Mouse (Mus musculus) heart, postnatal 10 days (tissue): Measurements from ENCODE around the gene Upk1b. TPM values are rescaled to one million over a fixed set of nuclear protein-coding genes. Genes with fewer than 3 reads are reported as not detected.
A peak's percentile ranks its signal among the peaks of the same experiment; 100 is the strongest.
"Not testable (repeated sequence)": the region's sequence is repeated elsewhere in the genome, so short reads cannot be mapped to it uniquely, and the experiment has no call there.

Experiments used
- DNase-seq, 2 experiments: peaks; one replicate each; pipeline ENCODE4 v3.0.0; 2021
- intact Hi-C: fragments of 180-260 bp; cut with DNase I; formaldehyde crosslinking; loops from one replicate; pipeline ENCODE4 v1.15.1; 2025
- total RNA-seq, 2 experiments: library from RNA; stranded (reverse); gene quantifications; 2 replicates each; pipeline ENCODE4 v1.2.3; 2021

Gene Upk1b
- 1 to 10 TPM; 6.2 to 7.9 TPM for total RNA-seq

DNA sequence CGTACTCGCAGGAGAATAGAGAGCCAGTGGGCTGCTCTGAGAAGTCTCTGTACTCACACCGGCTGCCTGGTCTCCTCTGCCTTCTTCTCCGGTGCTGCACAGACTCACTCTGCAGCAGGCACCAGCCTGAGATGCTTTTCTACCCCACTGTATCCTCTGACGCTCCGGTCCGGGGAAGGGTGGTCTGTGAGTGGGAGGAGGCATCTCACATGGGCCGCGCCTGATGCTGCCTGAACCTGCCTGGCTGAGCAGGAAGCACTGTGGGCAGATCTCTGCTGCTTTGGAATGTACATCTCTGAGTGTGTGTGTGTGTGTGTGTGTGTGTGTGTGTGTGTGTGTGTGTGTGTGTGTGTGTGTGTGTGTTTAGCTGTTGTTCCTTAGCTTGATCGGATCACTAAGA is at the start of gene Upk1b:
Gene Upk1b (minus strand): TSS at position 238 of the 400 bp plus-strand sequence.
- no peak for DNase-seq
- intact Hi-C loops: no loop called here

DNA sequence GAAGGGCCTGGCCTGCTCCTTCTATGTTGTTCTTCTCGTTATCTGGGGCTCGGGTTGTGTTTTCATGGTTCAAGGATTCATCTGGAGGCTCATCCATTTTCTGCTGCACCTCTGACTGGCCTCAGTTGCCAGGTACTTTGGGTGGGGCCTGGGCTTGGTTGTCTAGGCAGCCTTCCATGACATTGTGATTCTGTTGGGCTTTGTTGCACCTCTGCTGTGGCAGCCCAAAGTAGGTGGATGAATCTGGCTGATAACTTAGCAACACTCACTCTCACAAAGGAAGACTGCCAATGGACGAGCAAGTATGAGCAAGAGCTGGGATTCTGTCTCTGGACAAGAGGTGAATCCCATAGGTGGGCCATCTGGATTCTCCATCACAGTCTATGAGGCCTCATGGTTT is 28.5 kb upstream of the Upk1b start, which contains the start of gene 4930435E12Rik:
Gene 4930435E12Rik (minus strand): TSS at position 101 of the 400 bp plus-strand sequence.
- intact Hi-C loops: no loop called here

GRCm38 (mm10) chr16:38812521-38812920 is 12.4 kb upstream of the Upk1b start:
- DNase-seq: peak; percentile 79 to 88

More for the DNA sequence above, 28.5 kb upstream of the Upk1b start, which contains the start of gene 4930435E12Rik:
- DNase-seq: no peak

DNA sequence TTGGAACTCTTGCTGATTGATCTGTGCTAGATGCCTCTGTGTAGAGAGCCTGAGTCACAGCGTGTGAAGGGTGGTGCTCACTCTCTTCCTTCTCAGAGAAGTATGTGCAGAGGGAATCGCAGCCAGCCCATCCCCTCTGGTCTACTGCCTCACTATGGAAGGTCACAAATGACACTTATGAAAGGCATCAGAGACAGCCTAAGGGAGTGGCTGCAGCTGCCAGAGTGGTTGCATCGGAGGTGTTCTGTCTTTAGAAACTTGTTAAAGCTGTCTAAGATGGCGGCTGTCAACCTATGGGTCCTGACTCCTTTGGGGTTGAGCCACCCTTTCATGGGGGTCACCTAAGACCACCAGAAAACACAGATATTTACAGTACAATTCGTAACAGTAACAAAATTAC is 10.1 kb upstream of the Upk1b start:
- DNase-seq: no peak
- intact Hi-C loops: loop anchor here (5.0 to 10.0 kb wide), 2 partner anchors 75 to 188 kb away; no protein-coding TSS in a partner anchor

More at GRCm38 (mm10) chr16:38812521-38812920, 12.4 kb upstream of the Upk1b start:
- intact Hi-C loops: loop anchor here (1.0 to 10.0 kb wide), 3 partner anchors 78 to 276 kb away; no protein-coding TSS in a partner anchor

GRCm38 (mm10) chr16:38807796-38808195 is 7.7 kb upstream of the Upk1b start:
- DNase-seq, intact Hi-C loops: not testable (repeated sequence)

DNA sequence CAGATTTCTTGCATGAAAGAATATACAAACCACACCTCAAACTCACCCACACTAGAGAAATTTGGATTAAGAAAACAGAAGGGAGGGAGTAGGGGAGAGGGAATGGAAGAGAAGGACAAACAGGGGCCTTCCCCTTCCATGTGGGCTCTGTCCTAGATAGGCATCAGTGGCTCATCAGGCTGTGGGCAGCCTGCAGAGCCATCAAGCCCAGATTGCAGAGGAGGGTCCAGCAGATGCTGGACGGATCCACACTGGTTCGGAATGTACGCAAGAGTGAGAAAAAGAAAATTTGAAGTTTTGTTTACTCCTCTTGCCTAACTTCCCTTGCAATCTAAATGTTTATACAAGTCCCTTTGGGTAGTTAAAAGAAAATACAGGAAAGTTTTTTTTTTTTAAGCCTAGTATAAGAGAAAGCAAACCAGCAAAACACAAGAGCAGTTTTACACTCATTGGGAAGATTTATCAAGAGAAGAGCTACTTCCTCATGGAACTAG is 1.1 kb downstream of the Upk1b start:
- intact Hi-C loops: no loop called here

GRCm38 (mm10) chr16:38793120-38793519 is 7.0 kb downstream of the Upk1b start:
- DNase-seq: peak in 1 of 2 experiments; percentile 15
- intact Hi-C loops: no loop called here

More for the DNA sequence above, 1.1 kb downstream of the Upk1b start:
- no peak for DNase-seq

- intact Hi-C loops: no loop called here
- DNase-seq: no peak
Measured at GRCm38 (mm10) chr16:38789966-38790365, 10.2 kb downstream of the Upk1b start.

DNA sequence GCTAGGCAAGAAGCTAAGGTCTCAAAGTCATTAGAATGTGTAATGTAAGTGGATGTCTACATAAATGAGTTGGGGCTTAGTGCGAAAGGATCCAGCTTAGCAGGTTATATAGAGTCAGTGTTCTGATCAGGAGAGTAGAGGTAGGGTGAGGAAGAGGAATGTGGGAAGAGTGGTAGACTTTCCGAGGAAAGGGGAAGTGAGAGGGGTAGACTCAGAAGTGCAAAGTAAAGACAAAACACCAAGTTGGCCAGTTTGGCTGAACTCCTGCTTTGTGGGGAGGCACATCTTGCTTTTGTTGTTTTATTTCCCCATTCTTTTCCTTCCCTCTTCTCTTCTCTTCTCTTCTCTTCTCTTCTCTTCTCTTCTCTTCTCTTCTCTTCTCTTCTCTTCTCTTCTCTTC is 11.1 kb downstream of the Upk1b start:
- intact Hi-C loops: no loop called here
- DNase-seq: no peak

DNA sequence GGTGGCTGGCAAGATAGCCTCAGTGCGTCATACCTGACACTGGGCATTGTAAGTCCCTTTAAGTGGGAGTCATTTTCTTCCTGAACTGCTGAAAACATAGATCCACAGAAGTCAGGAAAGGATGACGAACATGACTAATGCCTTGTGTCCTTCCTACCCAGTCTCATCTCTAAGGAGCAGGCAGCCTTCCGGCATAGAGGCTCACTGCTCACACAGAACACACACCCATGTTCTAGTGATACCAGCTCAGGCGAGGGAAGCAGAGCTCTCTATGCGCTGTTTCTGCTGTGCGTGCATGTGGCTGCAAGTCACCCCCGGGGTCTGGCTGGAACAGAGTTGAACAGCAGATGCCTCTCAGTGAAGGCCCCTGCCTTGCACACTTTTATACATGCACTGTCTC is 14.8 kb downstream of the Upk1b start:
- intact Hi-C loops: no loop called here

DNA sequence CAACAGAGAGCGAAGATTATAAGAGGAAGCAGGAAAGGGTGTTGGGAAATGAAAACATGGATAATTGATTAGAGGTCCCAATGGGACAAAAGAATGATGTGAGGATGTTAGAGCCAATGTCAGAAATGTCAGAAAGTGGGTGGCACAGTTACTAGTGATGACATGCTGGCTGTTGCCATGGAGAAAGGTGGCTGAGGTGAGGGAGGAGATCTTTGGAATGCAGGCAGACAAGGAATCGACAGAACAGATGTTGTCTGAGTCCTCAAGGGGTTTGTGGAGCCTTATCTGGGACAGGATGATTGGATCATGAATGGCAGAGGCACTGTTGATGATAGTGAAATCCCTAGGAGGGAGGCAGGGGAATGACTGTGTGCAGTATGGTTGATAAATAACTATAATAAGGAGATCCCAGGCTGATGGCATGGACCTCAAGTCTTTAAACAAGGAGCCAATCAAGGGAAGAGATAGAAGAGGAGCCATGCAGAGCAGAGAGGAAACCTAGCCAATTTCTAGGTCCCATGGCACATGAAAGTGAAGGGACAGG is 17.5 kb downstream of the Upk1b start:
- no peak for DNase-seq
- intact Hi-C loops: no loop called here

More for the DNA sequence above, 14.8 kb downstream of the Upk1b start:
- no peak for DNase-seq

- intact Hi-C loops: no loop called here
- no peak for DNase-seq
Measured at GRCm38 (mm10) chr16:38781946-38782345, 18.2 kb downstream of the Upk1b start.

DNA sequence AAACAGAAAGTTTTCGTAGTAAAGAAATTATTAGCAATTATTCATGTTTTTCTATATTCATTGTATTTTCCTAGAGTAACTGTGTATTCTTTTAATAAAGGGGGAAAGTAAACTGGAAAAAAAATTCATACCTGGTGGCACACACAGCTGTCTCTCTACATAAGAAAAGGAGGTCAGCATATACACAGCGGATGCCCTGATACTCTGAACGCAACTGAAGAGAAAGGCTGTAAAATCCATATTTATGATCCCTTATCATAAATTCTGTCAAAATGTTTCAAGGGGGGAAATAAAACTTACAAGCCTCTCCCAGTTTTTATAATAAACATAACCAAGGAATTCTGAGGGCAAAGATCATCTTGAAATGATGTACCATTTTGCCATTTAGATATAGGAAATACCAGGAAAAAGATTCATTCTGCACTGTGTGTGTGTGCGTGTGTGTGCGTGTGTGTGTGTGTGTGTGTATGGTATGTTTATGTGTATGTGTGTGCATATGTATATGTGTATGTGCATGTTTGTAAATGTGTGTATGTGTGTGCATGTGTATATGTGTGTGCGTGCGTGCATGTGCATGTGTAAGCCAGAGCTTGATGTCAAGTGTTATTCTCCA is 19.1 kb downstream of the Upk1b start:
- DNase-seq: no peak
- intact Hi-C loops: no loop called here

DNA sequence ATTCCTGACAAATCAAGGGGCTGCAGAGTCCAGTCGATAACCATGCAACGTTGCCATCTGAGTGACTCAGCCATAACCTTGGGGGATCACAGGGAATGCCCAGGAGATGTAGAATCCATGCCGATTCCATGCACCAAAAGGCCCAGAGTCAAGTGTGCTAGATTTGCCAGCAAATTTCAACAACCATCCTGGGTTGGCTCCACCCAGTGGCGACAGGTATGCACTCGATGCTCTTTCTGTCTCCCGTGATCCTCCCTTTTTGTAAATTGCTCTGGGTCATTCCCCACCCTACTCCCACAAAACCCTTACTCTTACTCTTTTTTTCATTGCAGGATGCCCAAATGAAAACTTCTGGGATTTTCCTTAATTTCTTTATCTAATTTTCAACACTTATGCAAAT is 23.8 kb downstream of the Upk1b start:
- intact Hi-C loops: no loop called here
- no peak for DNase-seq

- no peak for DNase-seq
- intact Hi-C loops: no loop called here
Measured at GRCm38 (mm10) chr16:38774964-38775746, 25.0 kb downstream of the Upk1b start.

DNA sequence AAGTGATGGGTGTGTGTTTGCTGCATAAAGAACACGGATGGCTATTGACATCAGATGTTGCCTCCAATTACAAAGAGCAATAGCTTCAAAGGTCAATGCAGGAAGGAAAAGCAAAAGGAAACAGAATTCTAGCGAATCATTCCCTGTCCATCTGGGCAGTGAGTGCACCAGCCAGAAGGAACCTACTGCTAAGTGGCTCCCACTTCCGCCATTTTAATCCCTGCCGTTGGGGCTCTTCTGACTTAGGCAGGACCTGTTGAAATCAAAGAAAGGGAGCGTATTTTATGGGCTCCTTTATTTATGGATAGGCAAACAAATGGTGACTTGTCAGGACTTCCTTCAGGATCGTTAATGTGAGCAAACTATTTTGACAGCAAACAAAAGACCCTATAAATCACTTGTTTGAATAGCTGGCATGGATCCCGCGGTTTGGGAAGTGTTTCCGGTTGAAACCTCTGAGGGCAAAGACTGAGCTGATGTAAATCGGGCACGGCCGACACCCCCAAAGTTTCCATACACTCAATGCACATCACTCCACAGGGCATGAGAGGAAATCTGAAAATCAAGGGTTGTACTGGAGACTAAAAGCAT is 27.1 kb downstream of the Upk1b start:
- DNase-seq: no peak
- intact Hi-C loops: no loop called here

DNA sequence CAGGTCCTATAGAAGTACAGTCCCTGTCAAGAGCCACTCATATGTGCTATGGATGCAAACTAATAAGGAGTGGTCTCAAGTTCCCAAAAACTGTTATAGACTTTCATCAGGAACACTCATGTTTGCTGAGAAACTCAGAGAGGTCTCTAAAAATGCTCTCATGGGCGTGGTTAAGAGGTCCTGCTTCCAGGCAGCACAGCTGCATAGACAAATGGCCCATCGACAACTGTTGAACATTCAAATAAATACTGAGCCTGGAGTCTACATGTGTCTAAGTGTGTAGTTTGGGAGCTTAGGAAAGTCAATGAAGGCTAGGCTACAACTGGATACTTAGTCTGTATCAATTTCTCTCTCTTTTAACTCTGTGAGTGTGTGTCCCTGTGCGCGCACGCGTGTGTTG is 29.0 kb downstream of the Upk1b start:
- DNase-seq: no peak
- intact Hi-C loops: no loop called here

GRCm38 (mm10) chr16:38769529-38769928 is 30.6 kb downstream of the Upk1b start:
- intact Hi-C loops: no loop called here
- no peak for DNase-seq

DNA sequence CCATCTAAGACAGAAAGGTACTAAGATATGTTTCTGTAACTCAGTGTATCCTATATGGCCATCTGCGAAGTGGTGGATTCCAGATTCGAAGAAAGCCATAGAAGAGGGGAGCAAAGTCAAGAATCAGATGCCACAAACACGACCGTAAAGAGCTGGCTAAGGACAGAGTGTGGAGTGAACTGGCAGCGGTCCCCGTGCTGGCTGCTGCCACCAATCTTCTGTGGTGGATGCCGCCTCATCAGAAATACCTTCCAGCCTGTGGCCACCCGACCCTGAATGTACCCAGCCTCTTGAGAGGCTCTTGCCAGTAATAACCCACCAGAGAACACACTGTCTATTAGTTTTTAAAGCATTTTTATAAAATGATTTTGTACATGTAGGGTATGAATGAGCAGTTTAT is 31.7 kb downstream of the Upk1b start:
- intact Hi-C loops: no loop called here
- no peak for DNase-seq

GRCm38 (mm10) chr16:38767761-38768160 is 32.4 kb downstream of the Upk1b start:
- DNase-seq: no peak
- intact Hi-C loops: no loop called here

DNA sequence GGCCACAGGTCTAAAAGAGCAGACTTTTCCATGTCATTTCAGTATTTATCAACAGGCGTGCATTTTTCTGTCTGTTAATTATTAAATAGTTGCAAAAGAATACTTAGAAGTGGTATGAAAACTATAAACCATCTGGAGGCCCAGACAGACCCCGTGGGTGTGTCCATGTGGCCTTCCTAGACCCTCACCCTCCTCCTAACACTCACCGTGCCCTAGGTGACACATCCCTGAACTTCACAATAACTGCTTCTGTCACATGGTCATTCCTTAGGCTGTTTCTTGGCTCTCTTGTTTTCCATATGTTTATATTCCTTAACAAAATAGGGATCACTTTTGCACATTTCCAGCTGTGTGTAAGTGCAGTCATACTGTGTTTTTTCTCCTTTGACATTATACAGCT is 33.5 kb downstream of the Upk1b start:
- intact Hi-C loops: no loop called here
- DNase-seq: no peak
